Mouse (Mus musculus): Measurements from ENCODE around the gene Wnk4. TPM values are rescaled to one million over a fixed set of nuclear protein-coding genes. Genes with fewer than 3 reads are reported as not detected.

Gene Wnk4
- polyA plus RNA-seq (2015; fragmentation: Nextera tagmentation; extraction: Ambion mirVana): 8.5 and 9.5 TPM in 2 replicates

DNA sequence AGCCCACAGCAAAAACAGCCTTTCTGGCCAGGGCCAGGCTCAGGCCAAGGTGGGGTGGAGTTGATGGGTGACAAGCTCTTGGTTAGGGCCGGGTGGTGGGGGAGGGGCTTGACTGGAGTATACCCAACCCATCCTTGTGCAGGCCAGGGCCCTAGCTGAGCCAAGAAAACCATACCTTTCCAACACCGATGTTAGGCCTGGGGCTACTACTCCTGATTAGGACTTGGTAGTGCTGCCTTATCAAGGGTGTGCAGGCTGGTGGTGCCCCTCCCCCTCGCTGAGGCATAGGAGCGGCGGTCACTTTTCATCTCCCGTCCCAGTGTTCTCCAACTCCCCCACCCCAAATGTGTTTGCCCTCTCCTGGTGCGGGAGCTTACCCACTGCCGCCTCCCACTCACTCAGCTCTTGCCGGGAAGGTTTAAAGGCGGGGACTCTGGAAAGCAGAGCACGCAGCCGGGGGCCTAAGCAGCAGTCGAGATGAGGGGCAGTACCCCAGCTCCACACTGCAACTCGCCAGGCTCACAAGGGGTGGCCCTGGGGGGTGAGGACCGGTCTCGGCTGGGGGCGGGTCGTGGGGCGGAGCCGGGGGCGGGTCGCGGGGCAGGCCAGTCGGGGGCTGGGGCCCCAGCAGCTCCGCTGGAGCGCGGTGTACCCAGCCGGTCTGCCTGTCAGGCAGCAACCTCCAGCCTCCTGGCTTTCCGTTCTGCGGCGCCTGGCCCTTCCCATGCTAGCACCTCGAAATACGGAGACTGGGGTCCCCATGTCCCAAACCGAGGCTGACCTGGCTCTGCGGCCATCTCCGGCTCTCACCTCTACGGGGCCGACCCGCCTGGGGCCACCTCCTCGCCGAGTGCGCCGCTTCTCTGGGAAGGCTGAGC is at the start of gene Wnk4:
Gene Wnk4 (plus strand): TSS at position 620 of the 878 bp plus-strand sequence.
- no peaks in the 10 kb centered on the region for H3K9me3 ChIP-seq
- H3K9ac ChIP-seq: peak within 1 kb of the TSS; percentile 60
- WGBS: 0% methylated on average over 37 of the region's 43 CpGs
- peak within 1 kb of the TSS; percentile 48 for H3K4me3 ChIP-seq
- H3K4me1 ChIP-seq (replicated peaks): peaks cover 36% of the 10 kb centered on the region
- peaks cover 44% of the 10 kb centered on the region for H3K27me3 ChIP-seq
- peak within 1 kb of the TSS; percentile 99 for H3K4me2 ChIP-seq
- H3K36me3 ChIP-seq: 0 out of 2 replicates have a peak, but pooled peaks cover 5% of the 10 kb centered on the region
- peak; percentile 71 for ATAC-seq (ENCODE audit: low FRiP score, low read depth)
- no peak within 1 kb of the TSS for H3K27ac ChIP-seq (replicated peaks)

- Histone ChIP-seq H3K27ac (replicated peaks) (0 out of 2 replicates have a peak overlapping the region, but pooled peaks have one; percentile 30), H3K4me3 (no peak overlapping the region), H3K9me3 (no peaks in the 10 kb centered on the region), H3K27me3 (no peaks in the 10 kb centered on the region), H3K4me1 (replicated peaks) (no peaks in the 10 kb centered on the region), H3K4me2 (no peak overlapping the region), H3K9ac (no peak overlapping the region), H3K36me3 (peaks cover 66% of the 10 kb centered on the region)
- ATAC-seq (ENCODE audit: low FRiP score, low read depth): no peak
- 39% methylated on average over 3 of the region's 3 CpGs for WGBS
These were observed 48.4 kb upstream of the Wnk4 start for GRCm38 (mm10) chr11:101211970-101212369.

DNA sequence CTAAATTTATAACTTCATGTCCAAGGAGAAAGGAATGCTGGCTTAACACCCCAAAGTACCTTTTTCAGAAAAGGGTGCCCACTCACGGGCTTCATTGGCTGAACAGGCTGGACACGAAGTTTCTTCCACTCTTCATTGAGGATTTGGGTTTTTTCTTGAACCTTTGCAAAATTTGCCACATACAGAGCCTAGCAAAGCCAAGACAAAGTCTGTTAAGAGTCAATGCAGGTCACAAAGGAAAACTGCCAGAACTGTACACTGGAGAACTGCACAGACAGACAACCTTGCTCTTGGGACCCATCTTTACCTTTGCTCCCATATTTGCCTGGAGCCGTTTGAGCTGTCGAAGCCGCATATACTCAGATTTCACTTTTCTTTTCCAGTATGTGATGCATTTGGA is 43.4 kb upstream of the Wnk4 start:
- Histone ChIP-seq H3K9ac (no peak overlapping the region), H3K4me1 (replicated peaks) (no peaks in the 10 kb centered on the region), H3K4me3 (no peak overlapping the region), H3K4me2 (no peak overlapping the region), H3K9me3 (no peaks in the 10 kb centered on the region), H3K27me3 (no peaks in the 10 kb centered on the region), H3K27ac (replicated peaks) (no peak overlapping the region), H3K36me3 (peaks cover 30% of the 10 kb centered on the region)
- ATAC-seq (ENCODE audit: low FRiP score, low read depth): no peak
- 91% methylated on average over 5 of the region's 5 CpGs for WGBS

- H3K36me3 ChIP-seq: peaks cover 22% of the 10 kb centered on the region
- H3K4me1 ChIP-seq (replicated peaks): no peaks in the 10 kb centered on the region
- WGBS: 83% methylated on average over 10 of the region's 10 CpGs
- H3K9ac ChIP-seq: no peak overlapping the region
- no peak overlapping the region for H3K4me3 ChIP-seq
- no peak for ATAC-seq (ENCODE audit: low FRiP score, low read depth)
- H3K9me3 ChIP-seq: no peaks in the 10 kb centered on the region
- H3K4me2 ChIP-seq: no peak overlapping the region
- H3K27me3 ChIP-seq: no peaks in the 10 kb centered on the region
- H3K27ac ChIP-seq (replicated peaks): no peak overlapping the region
These were observed 41.8 kb upstream of the Wnk4 start for GRCm38 (mm10) chr11:101218436-101219055.

DNA sequence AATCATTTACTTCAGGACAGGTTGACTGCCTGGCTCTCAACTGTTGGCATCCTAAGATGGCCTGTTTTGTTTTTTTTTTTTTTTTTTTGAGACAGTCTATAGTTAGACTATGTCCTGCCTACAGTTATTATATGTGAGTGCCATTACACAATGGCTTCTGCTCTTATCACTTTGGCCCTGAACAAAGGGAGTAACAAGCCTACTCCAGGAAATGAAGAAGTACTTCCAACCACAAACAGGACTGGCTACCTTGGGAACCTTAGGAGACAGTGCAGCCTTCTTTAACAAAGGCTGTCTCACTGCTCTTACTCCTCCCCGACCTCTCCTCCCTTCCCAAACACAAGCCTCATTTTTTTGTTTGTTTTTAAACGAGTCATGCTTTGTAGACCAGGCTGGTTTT is 39.5 kb upstream of the Wnk4 start:
- H3K27me3 ChIP-seq: no peaks in the 10 kb centered on the region
- 62% methylated on average over 2 of the region's 2 CpGs for WGBS
- H3K4me3 ChIP-seq: no peak overlapping the region
- H3K9ac ChIP-seq: no peak overlapping the region
- H3K9me3 ChIP-seq: no peaks in the 10 kb centered on the region
- H3K27ac ChIP-seq (replicated peaks): no peak overlapping the region
- H3K4me1 ChIP-seq (replicated peaks): peaks cover 8% of the 10 kb centered on the region
- 0 out of 2 replicates have a peak, but pooled peaks cover 3% of the 10 kb centered on the region for H3K36me3 ChIP-seq
- no peak overlapping the region for H3K4me2 ChIP-seq
- no peak for ATAC-seq (ENCODE audit: low FRiP score, low read depth)

DNA sequence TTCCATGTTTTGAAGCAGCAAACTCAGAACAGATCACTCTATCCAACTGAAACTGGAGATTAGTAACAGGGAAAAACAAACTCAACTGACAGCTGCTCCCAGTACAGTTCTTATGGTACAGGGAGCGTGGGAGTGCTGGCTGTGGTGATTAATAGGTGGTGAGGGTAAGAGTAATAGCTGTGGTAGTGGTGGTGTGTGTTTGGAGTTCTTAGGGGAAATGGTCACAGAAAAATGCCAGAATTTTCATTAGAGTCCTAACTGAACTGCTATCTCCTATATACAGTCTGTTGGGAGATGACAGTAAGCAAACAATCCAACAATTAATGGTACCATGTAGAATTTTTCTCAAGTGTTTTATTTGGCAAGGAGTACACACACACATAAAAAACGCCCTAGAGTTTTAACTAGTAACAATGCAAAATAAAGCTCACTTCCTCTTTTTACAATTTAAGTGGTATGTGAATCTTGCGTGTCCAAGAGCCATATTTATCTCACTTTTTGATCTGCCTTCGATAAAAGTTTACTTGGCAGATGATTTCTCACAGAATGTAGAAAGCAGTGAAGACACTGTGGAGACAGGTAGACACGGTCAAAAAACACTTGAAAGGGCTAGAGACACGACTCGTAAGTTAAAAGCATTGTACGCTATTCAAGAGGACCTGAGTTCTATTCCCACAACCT is 38.9 kb upstream of the Wnk4 start:
- H3K27ac ChIP-seq (replicated peaks): no peak overlapping the region
- H3K36me3 ChIP-seq: no peaks in the 10 kb centered on the region
- no peak overlapping the region for H3K9ac ChIP-seq
- no peaks in the 10 kb centered on the region for H3K27me3 ChIP-seq
- H3K4me3 ChIP-seq: no peak overlapping the region
- H3K9me3 ChIP-seq: no peaks in the 10 kb centered on the region
- WGBS: 93% methylated on average over 8 of the region's 8 CpGs
- no peak overlapping the region for H3K4me2 ChIP-seq
- H3K4me1 ChIP-seq (replicated peaks): peaks cover 11% of the 10 kb centered on the region
- no peak for ATAC-seq (ENCODE audit: low FRiP score, low read depth)

DNA sequence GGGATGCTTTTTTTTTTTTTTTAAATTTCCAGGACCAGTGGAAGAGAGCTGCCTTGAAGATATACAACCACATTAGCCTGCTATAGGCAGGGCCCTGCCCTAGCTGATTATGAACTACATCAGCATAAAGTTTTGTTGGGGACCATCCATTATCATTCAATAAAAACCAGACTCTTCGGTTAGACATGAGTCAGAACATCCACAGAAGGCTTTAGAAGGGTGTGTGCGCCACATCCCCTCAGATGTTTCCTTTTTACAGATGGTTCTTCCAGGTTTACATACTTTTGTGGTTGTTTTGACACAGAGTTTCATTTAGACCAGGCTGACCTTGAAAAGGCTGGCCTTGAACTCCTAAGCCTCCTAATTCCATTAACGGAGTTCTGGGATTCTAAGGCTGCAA is 36.0 kb upstream of the Wnk4 start:
- H3K9me3 ChIP-seq: no peaks in the 10 kb centered on the region
- no peaks in the 10 kb centered on the region for H3K36me3 ChIP-seq
- peaks cover 12% of the 10 kb centered on the region for H3K4me1 ChIP-seq (replicated peaks)
- no peak overlapping the region for H3K4me3 ChIP-seq
- 93% methylated on average over 3 of the region's 3 CpGs for WGBS
- no peak for ATAC-seq (ENCODE audit: low FRiP score, low read depth)
- H3K9ac ChIP-seq: no peak overlapping the region
- H3K27me3 ChIP-seq: no peaks in the 10 kb centered on the region
- H3K4me2 ChIP-seq: no peak overlapping the region
- H3K27ac ChIP-seq (replicated peaks): no peak overlapping the region

DNA sequence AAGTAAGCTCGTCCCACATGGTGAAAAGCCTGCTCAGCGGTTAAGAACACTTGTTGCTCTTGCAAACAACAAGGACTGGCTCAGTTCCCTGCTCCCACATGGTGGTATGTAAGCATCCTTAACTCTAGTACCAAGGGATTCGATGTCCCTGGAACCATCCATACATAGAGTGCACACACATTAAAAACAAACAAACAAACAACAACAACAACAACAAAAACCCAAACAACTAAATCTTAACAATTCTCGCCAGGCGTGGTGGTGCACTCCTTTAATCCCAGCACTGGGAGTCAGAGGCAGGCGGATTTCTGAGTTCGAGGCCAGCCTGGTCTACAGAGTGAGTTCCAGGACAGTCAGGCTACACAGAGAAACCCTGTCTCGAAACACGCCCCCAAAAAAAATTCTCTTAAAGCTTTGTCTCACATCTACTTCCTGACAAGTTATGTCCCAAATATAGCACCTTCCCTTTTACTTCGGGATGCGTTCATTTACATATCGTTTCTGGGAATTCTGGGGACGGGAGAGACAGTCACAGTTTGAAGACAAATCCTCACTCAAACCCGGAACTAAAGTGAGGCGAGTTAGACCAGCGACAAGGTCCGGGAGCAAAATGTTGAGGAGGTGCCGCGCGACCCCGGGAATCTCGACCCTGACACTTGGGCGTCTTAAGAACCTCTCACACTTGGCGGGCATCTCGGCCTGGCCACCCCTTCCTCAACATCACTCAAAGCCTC is 34.9 kb upstream of the Wnk4 start:
- H3K9me3 ChIP-seq: no peaks in the 10 kb centered on the region
- peak overlapping the region; percentile 71 for H3K4me3 ChIP-seq
- 20% methylated on average over 25 of the region's 25 CpGs for WGBS
- peaks cover 16% of the 10 kb centered on the region for H3K4me1 ChIP-seq (replicated peaks)
- no peaks in the 10 kb centered on the region for H3K27me3 ChIP-seq
- peak overlapping the region; percentile 36 for H3K27ac ChIP-seq (replicated peaks)
- H3K36me3 ChIP-seq: no peaks in the 10 kb centered on the region
- peak overlapping the region; percentile 74 for H3K9ac ChIP-seq
- peak overlapping the region; percentile 73 for H3K4me2 ChIP-seq
- ATAC-seq (ENCODE audit: low FRiP score, low read depth): no peak

GRCm38 (mm10) chr11:101226065-101226701 is 34.2 kb upstream of the Wnk4 start, which contains the start of gene Ezh1:
Gene Ezh1, minus strand, starts transcription at chr11:101226463.
- peak; percentile 95 for ATAC-seq (ENCODE audit: low FRiP score, low read depth)
- Histone ChIP-seq H3K4me1 (replicated peaks) (peaks cover 23% of the 10 kb centered on the region), H3K36me3 (no peaks in the 10 kb centered on the region), H3K9me3 (no peaks in the 10 kb centered on the region), H3K27ac (replicated peaks) (peak within 1 kb of the TSS; percentile 36), H3K27me3 (no peaks in the 10 kb centered on the region), H3K4me3 (peak within 1 kb of the TSS; percentile 71), H3K9ac (peak within 1 kb of the TSS; percentile 74), H3K4me2 (peak within 1 kb of the TSS; percentile 73)
- under 1% methylated on average over 56 of the region's 56 CpGs for WGBS

- no peak for ATAC-seq (ENCODE audit: low FRiP score, low read depth)
- WGBS: 22% methylated on average over 8 of the region's 8 CpGs
- H3K27ac ChIP-seq (replicated peaks): peak overlapping the region; percentile 76; the same call in 1 of the 2 replicates
These were observed 30.9 kb upstream of the Wnk4 start for GRCm38 (mm10) chr11:101229361-101229900.

GRCm38 (mm10) chr11:101230061-101230511 is 30.3 kb upstream of the Wnk4 start:
- no peak overlapping the region for H3K9ac ChIP-seq
- no peak overlapping the region for H3K4me3 ChIP-seq
- H3K27ac ChIP-seq (replicated peaks): peak overlapping the region; percentile 76
- 24% methylated on average over 2 of the region's 2 CpGs for WGBS
- no peaks in the 10 kb centered on the region for H3K36me3 ChIP-seq
- no peak overlapping the region for H3K4me2 ChIP-seq
- no peaks in the 10 kb centered on the region for H3K9me3 ChIP-seq
- no peaks in the 10 kb centered on the region for H3K27me3 ChIP-seq
- peaks cover 28% of the 10 kb centered on the region for H3K4me1 ChIP-seq (replicated peaks)
- ATAC-seq (ENCODE audit: low FRiP score, low read depth): no peak

More at GRCm38 (mm10) chr11:101229361-101229900, 30.9 kb upstream of the Wnk4 start:
- no peaks in the 10 kb centered on the region for H3K27me3 ChIP-seq
- no peaks in the 10 kb centered on the region for H3K9me3 ChIP-seq
- H3K4me2 ChIP-seq: no peak overlapping the region
- no peaks in the 10 kb centered on the region for H3K36me3 ChIP-seq
- H3K9ac ChIP-seq: no peak overlapping the region
- peaks cover 29% of the 10 kb centered on the region for H3K4me1 ChIP-seq (replicated peaks)
- H3K4me3 ChIP-seq: no peak overlapping the region
